In the genomic region with DNA sequence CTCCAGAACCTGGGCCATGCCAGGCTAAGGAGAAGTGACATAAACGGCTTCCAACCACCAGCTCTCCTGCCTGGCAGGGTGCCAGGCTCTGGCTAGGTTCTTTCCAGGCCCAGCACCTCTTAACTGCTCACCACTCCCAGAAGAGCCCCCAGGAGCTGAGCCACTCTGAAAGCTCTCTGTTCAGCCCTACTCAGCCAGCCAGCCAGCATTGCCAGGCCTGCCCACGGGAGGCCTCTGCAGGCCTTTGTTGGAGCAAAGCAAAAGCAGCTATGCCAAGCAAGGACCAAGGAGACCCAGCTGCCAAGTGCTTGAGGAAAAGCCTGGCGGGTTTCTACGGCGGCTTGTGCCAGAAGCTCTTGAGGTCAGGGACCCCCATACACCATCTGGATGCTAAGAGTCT, we compare ENCODE assay signal across 9 mouse cellular contexts. TPM values are rescaled to one million over a fixed set of nuclear protein-coding genes. Genes with fewer than 3 reads are reported as not detected.
DNase-seq lines count a peak whose midpoint lies in the region; ATAC-seq lines count a peak whose summit lies in the region.
"Had no signal": no experiment of that assay in that cellular context is flagged by ENCODE, and none has a peak within 500 bp of the region (broad histone marks: within the 10 kb centered on the region; RNA-seq: fewer than 3 reads in every experiment).

No protein-coding gene starts in this region.

- DNase-seq in Muller cell, postnatal 12 days (ENCODE audit: inconsistent ontology term): peak; percentile 52
- no peak for DNase-seq in urinary bladder, postnatal 10 days (ENCODE audit: low spot score)
- no peak for DNase-seq in ovary, postnatal 10 days (ENCODE audit: low spot score)
- no peak for DNase-seq in right cerebral cortex, adult 18-20 months

- H3K4me2 ChIP-seq in intestine, embryonic 16.5 days (ENCODE audit: low read depth, low read length): no peak overlapping the region
- no peak overlapping the region for H3K4me2 ChIP-seq in intestine, embryonic 15.5 days (replicated peaks)
- H3K4me2 ChIP-seq in embryonic facial prominence, embryonic 13.5 days: peak overlapping the region; percentile 90
- peak overlapping the region; percentile 96 for H3K4me2 ChIP-seq in limb, embryonic 13.5 days (replicated peaks)

- 0 out of 2 replicates have a peak overlapping the region, but pooled peaks have one; percentile 11 for H3K9ac ChIP-seq in intestine, embryonic 16.5 days (ENCODE audit: low read depth, low read length)
- H3K9ac ChIP-seq in intestine, embryonic 15.5 days: no peak overlapping the region
- peak overlapping the region; percentile 46; the same call in 1 of the 2 replicates for H3K9ac ChIP-seq in embryonic facial prominence, embryonic 13.5 days
- peak overlapping the region; percentile 50 for H3K9ac ChIP-seq in limb, embryonic 13.5 days
- H3K9ac ChIP-seq: liver, embryonic 14.5 days had no signal

- no peak overlapping the region for H3K4me3 ChIP-seq in intestine, embryonic 16.5 days (ENCODE audit: low read length)
- H3K4me3 ChIP-seq in intestine, embryonic 15.5 days (replicated peaks): no peak overlapping the region
- H3K4me3 ChIP-seq in embryonic facial prominence, embryonic 13.5 days: 0 out of 2 replicates have a peak overlapping the region, but pooled peaks have one; percentile 9
- H3K4me3 ChIP-seq in limb, embryonic 13.5 days: 0 out of 2 replicates have a peak overlapping the region, but pooled peaks have one; percentile 4

- H3K27me3 ChIP-seq in intestine, embryonic 16.5 days (replicated peaks; ENCODE audit: control insufficient read depth, insufficient read depth, low read length): no peaks in the 10 kb centered on the region
- no peaks in the 10 kb centered on the region for H3K27me3 ChIP-seq in intestine, embryonic 15.5 days (replicated peaks)
- no peaks in the 10 kb centered on the region for H3K27me3 ChIP-seq in embryonic facial prominence, embryonic 13.5 days
- no peaks in the 10 kb centered on the region for H3K27me3 ChIP-seq in limb, embryonic 13.5 days

- no peak for ATAC-seq in intestine, embryonic 16.5 days
- ATAC-seq in intestine, embryonic 15.5 days: no peak
- no peak for ATAC-seq in embryonic facial prominence, embryonic 13.5 days (ENCODE audit: insufficient number of reproducible peaks, insufficient read depth, low FRiP score, low TSS enrichment, low read depth)
- ATAC-seq in limb, embryonic 13.5 days (ENCODE audit: low FRiP score, low read depth): no peak

- no peaks in the 10 kb centered on the region for H3K9me3 ChIP-seq in intestine, embryonic 16.5 days (ENCODE audit: control insufficient read depth, low read length)
- no peaks in the 10 kb centered on the region for H3K9me3 ChIP-seq in intestine, embryonic 15.5 days
- no peaks in the 10 kb centered on the region for H3K9me3 ChIP-seq in embryonic facial prominence, embryonic 13.5 days
- H3K9me3 ChIP-seq in limb, embryonic 13.5 days: no peaks in the 10 kb centered on the region

- 65% methylated on average over 5 of the region's 5 CpGs for WGBS in intestine, embryonic 16.5 days
- 71% methylated on average over 5 of the region's 5 CpGs for WGBS in intestine, embryonic 15.5 days
- 67% methylated on average over 5 of the region's 5 CpGs for WGBS in embryonic facial prominence, embryonic 13.5 days
- 47% methylated on average over 5 of the region's 5 CpGs for WGBS in limb, embryonic 13.5 days

- peaks cover 36% of the 10 kb centered on the region for H3K4me1 ChIP-seq in intestine, embryonic 16.5 days (ENCODE audit: control insufficient read depth, insufficient read depth, low read length)
- H3K4me1 ChIP-seq in intestine, embryonic 15.5 days (replicated peaks): peaks cover 52% of the 10 kb centered on the region
- H3K4me1 ChIP-seq in embryonic facial prominence, embryonic 13.5 days: peaks cover 54% of the 10 kb centered on the region
- peaks cover 69% of the 10 kb centered on the region for H3K4me1 ChIP-seq in limb, embryonic 13.5 days

- no peak overlapping the region for H3K27ac ChIP-seq in intestine, embryonic 16.5 days (ENCODE audit: low read length)
- no peak overlapping the region for H3K27ac ChIP-seq in intestine, embryonic 15.5 days
- no peak overlapping the region for H3K27ac ChIP-seq in embryonic facial prominence, embryonic 13.5 days
- peak overlapping the region; percentile 53; the same call in 1 of the 2 replicates for H3K27ac ChIP-seq in limb, embryonic 13.5 days
- H3K27ac ChIP-seq: liver, embryonic 14.5 days had no signal

- H3K36me3 ChIP-seq in intestine, embryonic 16.5 days (ENCODE audit: control insufficient read depth, insufficient read depth, low read length): no peaks in the 10 kb centered on the region
- H3K36me3 ChIP-seq in intestine, embryonic 15.5 days: no peaks in the 10 kb centered on the region
- no peaks in the 10 kb centered on the region for H3K36me3 ChIP-seq in embryonic facial prominence, embryonic 13.5 days
- H3K36me3 ChIP-seq in limb, embryonic 13.5 days: no peaks in the 10 kb centered on the region

RNA-seq across cellular contexts. Expression of a gene that starts 2.7 kb away (rescaled TPM):
- polyA plus RNA-seq in intestine, embryonic 16.5 days (2015; fragmentation: Nextera tagmentation; extraction: Ambion mirVana): 1.6 and 1.7 TPM in 2 replicates
- polyA plus RNA-seq in intestine, embryonic 15.5 days (2015; fragmentation: Nextera tagmentation; extraction: Ambion mirVana): 4.9 and 5.1 TPM in 2 replicates
- 8.5 and 10.4 TPM in 2 replicates for polyA plus RNA-seq in embryonic facial prominence, embryonic 13.5 days (2015; fragmentation: Nextera tagmentation; extraction: Ambion mirVana)
- polyA plus RNA-seq in limb, embryonic 13.5 days (2015; fragmentation: Nextera tagmentation; extraction: Ambion mirVana): 10.0 and 10.4 TPM in 2 replicates

RNA-seq across cellular contexts. Expression of a gene that starts 6.6 kb away (rescaled TPM):
- 12.2 and 12.8 TPM in 2 replicates for polyA plus RNA-seq in intestine, embryonic 16.5 days (2015; fragmentation: Nextera tagmentation; extraction: Ambion mirVana)
- 10.7 and 11.8 TPM in 2 replicates for polyA plus RNA-seq in intestine, embryonic 15.5 days (2015; fragmentation: Nextera tagmentation; extraction: Ambion mirVana)
- 10.8 and 11.1 TPM in 2 replicates for polyA plus RNA-seq in embryonic facial prominence, embryonic 13.5 days (2015; fragmentation: Nextera tagmentation; extraction: Ambion mirVana)
- polyA plus RNA-seq in limb, embryonic 13.5 days (2015; fragmentation: Nextera tagmentation; extraction: Ambion mirVana): 9.8 and 10.9 TPM in 2 replicates

RNA-seq across cellular contexts. Expression of a gene that starts 24.6 kb away (rescaled TPM):
- not detected in 2 replicates for polyA plus RNA-seq in intestine, embryonic 16.5 days (2015; fragmentation: Nextera tagmentation; extraction: Ambion mirVana)
- polyA plus RNA-seq in intestine, embryonic 15.5 days (2015; fragmentation: Nextera tagmentation; extraction: Ambion mirVana): 0.06 TPM in 1 of 2 replicates, not detected in the other
- 0.10 and 0.40 TPM in 2 replicates for polyA plus RNA-seq in embryonic facial prominence, embryonic 13.5 days (2015; fragmentation: Nextera tagmentation; extraction: Ambion mirVana)
- 0.56 and 0.78 TPM in 2 replicates for polyA plus RNA-seq in limb, embryonic 13.5 days (2015; fragmentation: Nextera tagmentation; extraction: Ambion mirVana)

RNA-seq across cellular contexts. Expression of a gene that starts 28.1 kb away (rescaled TPM):
- polyA plus RNA-seq in intestine, embryonic 16.5 days (2015; fragmentation: Nextera tagmentation; extraction: Ambion mirVana): 4.0 and 4.7 TPM in 2 replicates
- polyA plus RNA-seq in intestine, embryonic 15.5 days (2015; fragmentation: Nextera tagmentation; extraction: Ambion mirVana): 3.5 and 3.6 TPM in 2 replicates
- 2.0 and 2.2 TPM in 2 replicates for polyA plus RNA-seq in embryonic facial prominence, embryonic 13.5 days (2015; fragmentation: Nextera tagmentation; extraction: Ambion mirVana)
- 1.5 and 1.6 TPM in 2 replicates for polyA plus RNA-seq in limb, embryonic 13.5 days (2015; fragmentation: Nextera tagmentation; extraction: Ambion mirVana)

RNA-seq across cellular contexts. Expression of a gene that starts 29.0 kb away (rescaled TPM):
- 24.1 and 24.3 TPM in 2 replicates for polyA plus RNA-seq in intestine, embryonic 16.5 days (2015; fragmentation: Nextera tagmentation; extraction: Ambion mirVana)
- 28.5 and 29.1 TPM in 2 replicates for polyA plus RNA-seq in intestine, embryonic 15.5 days (2015; fragmentation: Nextera tagmentation; extraction: Ambion mirVana)
- polyA plus RNA-seq in embryonic facial prominence, embryonic 13.5 days (2015; fragmentation: Nextera tagmentation; extraction: Ambion mirVana): 54.7 and 55.2 TPM in 2 replicates
- 57.6 and 57.8 TPM in 2 replicates for polyA plus RNA-seq in limb, embryonic 13.5 days (2015; fragmentation: Nextera tagmentation; extraction: Ambion mirVana)

Comparison
In these comparisons a context has a peak if more than half of its experiments do, and no peak if none do; other contexts are left out.
1. H3K4me2 ChIP-seq: peak in embryonic facial prominence, embryonic 13.5 days (single experiment) and limb, embryonic 13.5 days (single experiment); none in intestine, embryonic 16.5 days (single experiment) and intestine, embryonic 15.5 days (single experiment).
2. H3K4me3 ChIP-seq: peak in embryonic facial prominence, embryonic 13.5 days (single experiment) and limb, embryonic 13.5 days (single experiment); none in intestine, embryonic 16.5 days (single experiment) and intestine, embryonic 15.5 days (single experiment).